Mouse (Mus musculus): ENCODE measurements around the gene 1600012H06Rik. TPM values are rescaled to one million over a fixed set of nuclear protein-coding genes. Genes with fewer than 3 reads are reported as not detected.

The 1600012H06Rik gene
- total RNA-seq, 1 experiment from 2014 or later, result 29.7 TPM

Other genes starting within 250 kb of the 1600012H06Rik start
- 6.4 and 10.5 TPM in 2 replicates for gene Thbs2, start 248.9 kb upstream of the 1600012H06Rik start, total RNA-seq (2021)
- gene Wdr27, start within 50 bp of the 1600012H06Rik start, total RNA-seq (2021), result 5.2 and 7.8 TPM in 2 replicates
- gene Phf10, start 18.1 kb downstream of the 1600012H06Rik start, total RNA-seq (2021), result 57.9 and 63.1 TPM in 2 replicates
- gene 9030025P20Rik, start 35.3 kb downstream of the 1600012H06Rik start, total RNA-seq (2021), result 4.8 and 8.6 TPM in 2 replicates
- gene Gm3417, start 35.6 kb downstream of the 1600012H06Rik start, total RNA-seq (2021), result 0.67 TPM in 1 of 2 replicates, not detected in the other
- gene Gm3435, start 67.0 kb downstream of the 1600012H06Rik start, total RNA-seq (2021), result 2.7 and 6.0 TPM in 2 replicates
- gene Ermard, start 98.0 kb downstream of the 1600012H06Rik start, total RNA-seq (2021), result 50.0 and 59.9 TPM in 2 replicates
- gene Tcte3, start 98.3 kb downstream of the 1600012H06Rik start, total RNA-seq (2021), result 1.9 and 2.3 TPM in 2 replicates
- 4.4 and 5.5 TPM in 2 replicates for gene Gm3448, start 98.4 kb downstream of the 1600012H06Rik start, total RNA-seq (2021)

Data from adrenal gland, postnatal 14 days (tissue).